Mouse (Mus musculus): ENCODE results near the gene Rab7b. TPM values are rescaled to one million over a fixed set of nuclear protein-coding genes. Genes with fewer than 3 reads are reported as not detected.

The Rab7b gene
- total RNA-seq, 2 experiments from 2014 or later = 4.7 to 5.1 TPM

- DNase-seq = no peak
Observed at GRCm38 (mm10) chr1:131738760-131739159, 50.3 kb downstream of the Rab7b start.

- no peak for DNase-seq
Observed at GRCm38 (mm10) chr1:131739481-131740160, 51.1 kb downstream of the Rab7b start.

- DNase-seq = no peak
Observed at GRCm38 (mm10) chr1:131743868-131744464, 55.5 kb downstream of the Rab7b start, which contains the start of gene Slc26a9. Gene Slc26a9, plus strand, starts transcription at chr1:131744022.

GRCm38 (mm10) chr1:131745391-131745790 is 56.9 kb downstream of the Rab7b start:
- DNase-seq = no peak

GRCm38 (mm10) chr1:131747761-131748160 is 59.3 kb downstream of the Rab7b start:
- DNase-seq = peak; percentile 46

GRCm38 (mm10) chr1:131748636-131749035 is 60.1 kb downstream of the Rab7b start:
- no peak for DNase-seq

GRCm38 (mm10) chr1:131749706-131750545 is 61.4 kb downstream of the Rab7b start:
- no peak for DNase-seq

GRCm38 (mm10) chr1:131751181-131751890 is 62.8 kb downstream of the Rab7b start:
- DNase-seq = peak; percentile 43

GRCm38 (mm10) chr1:131751891-131752311 is 63.4 kb downstream of the Rab7b start:
- peak; percentile 72 for DNase-seq

GRCm38 (mm10) chr1:131754212-131754829 is 65.8 kb downstream of the Rab7b start:
- no peak for DNase-seq

GRCm38 (mm10) chr1:131754916-131755315 is 66.4 kb downstream of the Rab7b start:
- DNase-seq = peak; percentile 86

GRCm38 (mm10) chr1:131757211-131757610 is 68.7 kb downstream of the Rab7b start:
- no peak for DNase-seq

- no peak for DNase-seq
Observed at GRCm38 (mm10) chr1:131758796-131759195, 70.3 kb downstream of the Rab7b start.

GRCm38 (mm10) chr1:131759667-131760427 is 71.4 kb downstream of the Rab7b start:
- DNase-seq = no peak

GRCm38 (mm10) chr1:131760428-131760820 is 71.9 kb downstream of the Rab7b start:
- DNase-seq = no peak

GRCm38 (mm10) chr1:131761079-131761831 is 72.8 kb downstream of the Rab7b start:
- DNase-seq = no peak

GRCm38 (mm10) chr1:131763683-131764082 is 75.2 kb downstream of the Rab7b start:
- no peak for DNase-seq

GRCm38 (mm10) chr1:131764581-131765338 is 76.3 kb downstream of the Rab7b start:
- DNase-seq = peak; percentile 32
